Mouse (Mus musculus) NIH3T3 (cell line): ENCODE measurements around the gene A830005F24Rik.
"Not testable (repeated sequence)": the region's sequence is repeated elsewhere in the genome, so short reads cannot be mapped to it uniquely, and the experiment has no call there.

ENCODE experiments used
- DNase-seq: peaks from one replicate; pipeline ENCODE4 v3.0.0-alpha.2; 2012; ENCODE audit warnings: low read depth

The A830005F24Rik gene

GRCm38 (mm10) chr13:48513003-48513929, at the start of gene A830005F24Rik, which contains the start of gene Zfp169:
Gene A830005F24Rik (plus strand): TSS chr13:48513570.
Gene Zfp169 (minus strand): TSS chr13:48513451.
- DNase-seq: peak; percentile 89

- peak; percentile 84 for DNase-seq
Measured at GRCm38 (mm10) chr13:48464170-48464569, 49.2 kb upstream of the A830005F24Rik start.

- no peak for DNase-seq
Measured at GRCm38 (mm10) chr13:48466186-48466585, 47.2 kb upstream of the A830005F24Rik start.

- DNase-seq: no peak
Measured at GRCm38 (mm10) chr13:48468656-48469180, 44.7 kb upstream of the A830005F24Rik start.

- no peak for DNase-seq
Measured at GRCm38 (mm10) chr13:48483606-48484005, 29.8 kb upstream of the A830005F24Rik start.

GRCm38 (mm10) chr13:48490396-48491182, 22.8 kb upstream of the A830005F24Rik start:
- DNase-seq: no peak

GRCm38 (mm10) chr13:48493183-48493582, 20.2 kb upstream of the A830005F24Rik start:
- DNase-seq: peak; percentile 49

GRCm38 (mm10) chr13:48497693-48498221, 15.6 kb upstream of the A830005F24Rik start:
- DNase-seq: peak; percentile 22

- DNase-seq: peak; percentile 88
Measured at GRCm38 (mm10) chr13:48498676-48499075, 14.7 kb upstream of the A830005F24Rik start.

GRCm38 (mm10) chr13:48502422-48502821, 10.9 kb upstream of the A830005F24Rik start:
- DNase-seq: no peak

- no peak for DNase-seq
Measured at GRCm38 (mm10) chr13:48508661-48509060, 4.7 kb upstream of the A830005F24Rik start.

- no peak for DNase-seq
Measured at GRCm38 (mm10) chr13:48515861-48516260, 2.5 kb downstream of the A830005F24Rik start.

GRCm38 (mm10) chr13:48519122-48519521, 5.8 kb downstream of the A830005F24Rik start:
- DNase-seq: not testable (repeated sequence)

- DNase-seq: no peak
Measured at GRCm38 (mm10) chr13:48525745-48526144, 12.4 kb downstream of the A830005F24Rik start.

GRCm38 (mm10) chr13:48528123-48528871, 14.9 kb downstream of the A830005F24Rik start:
- DNase-seq: peak; percentile 89

- no peak for DNase-seq
Measured at GRCm38 (mm10) chr13:48529028-48529427, 15.7 kb downstream of the A830005F24Rik start.

- DNase-seq: peak; percentile 65
Measured at GRCm38 (mm10) chr13:48530685-48531084, 17.3 kb downstream of the A830005F24Rik start.

- no peak for DNase-seq
Measured at GRCm38 (mm10) chr13:48531448-48531847, 18.1 kb downstream of the A830005F24Rik start.

GRCm38 (mm10) chr13:48533441-48533840, 20.1 kb downstream of the A830005F24Rik start:
- DNase-seq: no peak

- no peak for DNase-seq
Measured at GRCm38 (mm10) chr13:48540488-48540887, 27.1 kb downstream of the A830005F24Rik start.

GRCm38 (mm10) chr13:48544391-48544790, 31.0 kb downstream of the A830005F24Rik start:
- DNase-seq: no peak
